Mouse (Mus musculus) stomach, postnatal 0 days (tissue): ENCODE results near the gene Cdh8. TPM values are rescaled to one million over a fixed set of nuclear protein-coding genes. Genes with fewer than 3 reads are reported as not detected.

ENCODE experiments used
- ATAC-seq: fragments of 200-750 bp; cut with Nextera tagmentation; 2 replicates; pipeline ENCODE4 v1.8.0; 2017; ENCODE audit not compliant: low FRiP score, low TSS enrichment
- DNase-seq: peaks from one replicate; pipeline ENCODE4 v3.0.0-alpha.2; 2016; ENCODE audit warnings: low spot score
- H3K27ac ChIP-seq: fragments of 300-500 bp; sonication (generic); replicated peaks from 2 replicates; pipeline ENCODE4 v1.5.1; 2014; ENCODE audit warnings: mild to moderate bottlenecking, control low read depth
- H3K27me3 ChIP-seq: fragments of 300-500 bp; sonication (generic); 2 replicates; pipeline ENCODE4 v1.6.1; 2014; ENCODE audit warnings: low read length; ENCODE audit not compliant: control insufficient read depth, insufficient read depth
- H3K36me3 ChIP-seq: fragments of 300-500 bp; sonication (generic); 2 replicates; pipeline ENCODE4 v1.6.1; 2014; ENCODE audit warnings: low read length, mixed read lengths; ENCODE audit not compliant: control insufficient read depth, insufficient read depth
- H3K4me1 ChIP-seq: fragments of 300-500 bp; sonication (generic); replicated peaks from 2 replicates; pipeline ENCODE4 v1.6.1; 2014; ENCODE audit warnings: antibody characterized with exemption; ENCODE audit not compliant: control insufficient read depth, insufficient read depth
- H3K4me2 ChIP-seq: fragments of 300-500 bp; sonication (generic); replicated peaks from 2 replicates; pipeline ENCODE4 v1.6.1; 2014; ENCODE audit warnings: low read depth, mild to moderate bottlenecking, control low read depth, moderate library complexity
- H3K4me3 ChIP-seq: fragments of 300-500 bp; sonication (generic); 2 replicates; pipeline ENCODE4 v1.5.1; 2014; ENCODE audit warnings: low read depth, low read length, control low read depth
- H3K9ac ChIP-seq: fragments of 300-500 bp; sonication (generic); 2 replicates; pipeline ENCODE4 v1.6.1; 2014; ENCODE audit warnings: mild to moderate bottlenecking, low read length, control low read depth, mixed read lengths
- H3K9me3 ChIP-seq: fragments of 300-500 bp; sonication (generic); 2 replicates; pipeline ENCODE4 v1.6.1; 2016; ENCODE audit warnings: low read length; ENCODE audit not compliant: control insufficient read depth
- CTCF ChIP-seq: IDR thresholded peaks from 2 replicates; pipeline ENCODE4 v1.5.1; 2016; ENCODE audit warnings: antibody characterized with exemption, low read depth, mild to moderate bottlenecking, moderate library complexity
- EP300 ChIP-seq: optimal IDR thresholded peaks from 2 replicates; pipeline ENCODE3; 2016; ENCODE audit warnings: antibody characterized with exemption
- WGBS: fragments of 180-500 bp; shearing (Covaris S2); extraction: QIAGEN DNeasy Blood & Tissue Kit; methylation state at CpG from one replicate; pipeline ENCODE4 v1.1.7; 2014; 5-methylcytosine and 5-hydroxymethylcytosine counted together
- polyA plus RNA-seq: library from polyadenylated mRNA; unstranded; fragments of >200 nt; fragmentation: Nextera tagmentation; extraction: Ambion mirVana; gene quantifications from 2 replicates; pipeline ENCODE4 v1.2.1, GENCODE M21; 2015

The Cdh8 gene
- polyA plus RNA-seq, 1 experiment from 2014 or later: 0.24 TPM

DNA sequence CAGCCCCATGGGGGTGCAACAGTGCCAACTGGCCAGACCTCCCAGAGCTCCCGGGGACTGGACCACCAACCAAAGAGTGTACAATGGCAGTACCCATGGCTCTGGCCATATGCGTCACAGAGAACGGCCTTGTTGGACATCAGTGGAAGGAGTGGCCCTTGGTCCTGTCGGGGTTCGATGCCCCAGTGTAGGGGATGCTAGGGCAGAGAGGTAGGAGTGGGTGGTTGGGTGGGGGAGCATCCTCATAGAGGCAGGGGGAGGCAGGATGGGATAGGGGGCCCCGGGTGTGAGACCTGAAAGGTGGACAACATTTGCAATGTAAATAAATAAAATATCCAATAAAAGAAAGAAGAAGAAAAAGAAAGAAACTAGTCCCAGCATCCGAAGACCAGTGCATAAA, 47.8 kb downstream of the Cdh8 start:
- Histone ChIP-seq H3K36me3 (no peaks in the 10 kb centered on the region), H3K4me2 (no peak overlapping the region), H3K9ac (no peak overlapping the region), H3K27me3 (no peaks in the 10 kb centered on the region), H3K9me3 (no peaks in the 10 kb centered on the region), H3K27ac (no peak overlapping the region), H3K4me1 (no peaks in the 10 kb centered on the region), H3K4me3 (no peak overlapping the region)
- WGBS: 87% methylated on average over 7 of the region's 7 CpGs
- DNase-seq: no peak
- ATAC-seq: no peak
- TF ChIP-seq EP300 (no peak), CTCF (no peak)

DNA sequence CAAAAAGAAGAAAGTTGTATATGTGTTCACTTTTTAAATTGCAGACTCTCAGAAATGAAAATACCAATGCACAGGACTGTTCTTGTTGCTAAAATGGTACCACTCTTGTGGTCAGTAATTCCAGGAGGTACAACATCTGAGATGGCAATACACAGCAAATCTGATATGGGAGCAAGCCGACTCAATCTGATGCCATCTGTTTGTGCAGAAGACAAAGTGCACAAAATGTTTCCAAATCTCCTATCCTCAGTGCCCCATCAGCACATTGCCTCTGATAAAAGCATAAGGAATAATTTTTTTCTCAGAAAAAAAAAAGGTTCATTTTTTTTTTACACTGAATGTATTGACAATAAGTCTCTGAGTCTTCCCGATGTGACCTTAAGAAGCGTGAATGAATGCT, 62.3 kb downstream of the Cdh8 start:
- Histone ChIP-seq H3K4me1 (no peaks in the 10 kb centered on the region), H3K36me3 (no peaks in the 10 kb centered on the region), H3K4me3 (no peak overlapping the region), H3K9me3 (no peaks in the 10 kb centered on the region), H3K27me3 (no peaks in the 10 kb centered on the region), H3K9ac (no peak overlapping the region), H3K27ac (no peak overlapping the region), H3K4me2 (no peak overlapping the region)
- WGBS: 75% methylated on average over 3 of the region's 3 CpGs
- DNase-seq (no peak), ATAC-seq (no peak)
- TF ChIP-seq CTCF: no peak

DNA sequence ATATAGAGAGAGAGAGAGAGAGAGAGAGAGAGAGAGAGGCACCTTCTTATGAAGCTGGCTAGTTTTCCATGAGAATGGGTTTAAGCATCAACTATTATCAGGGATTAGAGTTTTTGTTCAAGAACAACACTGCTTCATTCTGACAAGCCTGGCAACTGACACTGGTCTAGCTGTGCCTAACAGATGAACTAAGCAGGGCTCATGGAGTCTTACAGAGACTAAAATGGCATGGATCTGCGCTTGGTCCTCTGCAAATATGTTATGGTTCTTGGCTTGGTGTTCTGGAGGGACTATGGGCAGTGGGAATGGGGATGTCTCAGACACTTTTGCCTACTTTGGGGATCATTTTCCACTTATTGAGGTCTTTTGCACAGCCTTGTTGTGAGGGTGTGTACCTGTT, 63.0 kb downstream of the Cdh8 start:
- no peaks in the 10 kb centered on the region for H3K4me1 ChIP-seq
- no peaks in the 10 kb centered on the region for H3K27me3 ChIP-seq
- WGBS: 84% methylated on average over 1 of the region's 1 CpGs
- DNase-seq (no peak), ATAC-seq (no peak)
- H3K4me2 ChIP-seq: no peak overlapping the region
- H3K9me3 ChIP-seq: no peaks in the 10 kb centered on the region
- H3K27ac ChIP-seq: no peak overlapping the region
- H3K9ac ChIP-seq: no peak overlapping the region
- TF ChIP-seq EP300: no peak
- no peak for TF ChIP-seq CTCF
- no peak overlapping the region for H3K4me3 ChIP-seq
- no peaks in the 10 kb centered on the region for H3K36me3 ChIP-seq

DNA sequence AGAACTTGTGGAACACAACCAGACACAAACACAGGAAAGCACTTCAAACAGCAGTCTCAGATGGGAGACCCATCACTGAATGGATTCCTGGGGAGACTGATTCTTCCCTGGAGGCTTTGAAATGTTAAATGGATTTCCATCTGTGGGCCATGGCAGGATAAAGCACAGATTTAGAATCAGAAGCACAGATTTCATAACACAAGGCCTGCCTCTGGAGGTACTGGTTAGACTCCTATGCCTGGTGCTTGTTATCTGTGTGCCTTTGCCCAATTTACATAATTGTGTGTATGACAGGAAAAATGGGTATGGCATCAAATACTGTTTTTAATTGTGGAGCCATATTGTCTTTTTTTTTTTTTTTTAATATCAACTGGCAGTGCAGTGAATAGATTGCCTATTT, 66.8 kb downstream of the Cdh8 start:
- TF ChIP-seq EP300 (no peak), CTCF (no peak)
- no peak overlapping the region for H3K9ac ChIP-seq
- no peaks in the 10 kb centered on the region for H3K27me3 ChIP-seq
- no peak overlapping the region for H3K4me3 ChIP-seq
- no peak overlapping the region for H3K27ac ChIP-seq
- no peaks in the 10 kb centered on the region for H3K36me3 ChIP-seq
- DNase-seq (no peak), ATAC-seq (no peak)
- H3K4me2 ChIP-seq: no peak overlapping the region
- no peaks in the 10 kb centered on the region for H3K9me3 ChIP-seq
- no peaks in the 10 kb centered on the region for H3K4me1 ChIP-seq

DNA sequence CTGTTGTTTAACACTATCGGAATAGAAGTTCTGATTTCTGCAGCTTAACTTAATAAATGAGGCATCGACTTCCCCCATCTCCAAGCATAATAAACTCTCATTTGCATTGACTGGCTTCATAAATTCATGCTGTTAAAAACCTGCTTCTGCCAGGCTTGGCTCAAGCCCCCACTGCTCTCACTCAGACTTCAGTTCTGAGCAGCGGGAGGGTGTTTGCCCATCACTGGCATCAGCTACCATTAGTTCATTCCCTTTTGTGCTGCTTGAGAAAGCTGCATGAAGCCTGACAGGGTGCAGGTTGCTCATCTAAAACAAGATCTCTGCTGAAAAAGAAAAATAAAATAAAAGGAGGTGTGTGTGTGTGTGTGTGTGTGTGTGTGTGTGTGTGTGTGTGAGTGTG, 67.7 kb downstream of the Cdh8 start:
- H3K27me3 ChIP-seq: no peaks in the 10 kb centered on the region
- no peak overlapping the region for H3K27ac ChIP-seq
- DNase-seq: no peak
- H3K4me1 ChIP-seq: no peaks in the 10 kb centered on the region
- no peak for ATAC-seq
- H3K4me2 ChIP-seq: no peak overlapping the region
- no peaks in the 10 kb centered on the region for H3K9me3 ChIP-seq
- no peaks in the 10 kb centered on the region for H3K36me3 ChIP-seq
- H3K4me3 ChIP-seq: no peak overlapping the region
- WGBS: 76% methylated on average over 3 of the region's 3 CpGs
- H3K9ac ChIP-seq: no peak overlapping the region
- TF ChIP-seq EP300 (no peak), CTCF (no peak)

DNA sequence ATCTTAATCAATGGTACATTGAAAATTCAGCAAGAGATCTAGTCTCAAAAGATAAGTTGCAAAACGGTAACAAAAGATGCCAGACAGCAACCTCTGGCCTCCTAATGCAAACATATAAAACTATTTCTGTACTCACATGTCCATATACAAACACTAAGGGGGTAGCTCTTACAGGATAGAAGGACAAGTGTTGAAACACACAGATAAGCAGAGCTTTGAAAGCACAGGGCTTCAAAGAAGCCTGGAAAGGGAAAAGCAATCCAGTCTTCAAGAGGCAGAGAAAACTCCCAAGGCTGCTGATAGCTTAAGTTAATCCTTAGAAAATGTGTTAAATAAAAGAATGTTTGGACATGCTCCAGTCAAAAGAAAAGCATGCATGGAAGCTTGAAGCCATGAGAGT, 77.0 kb downstream of the Cdh8 start:
- H3K4me3 ChIP-seq: no peak overlapping the region
- no peak overlapping the region for H3K9ac ChIP-seq
- 11% methylated on average over 1 of the region's 1 CpGs for WGBS
- DNase-seq: no peak
- TF ChIP-seq EP300: no peak
- H3K9me3 ChIP-seq: no peaks in the 10 kb centered on the region
- no peaks in the 10 kb centered on the region for H3K27me3 ChIP-seq
- no peak for ATAC-seq
- H3K36me3 ChIP-seq: no peaks in the 10 kb centered on the region
- H3K27ac ChIP-seq: no peak overlapping the region
- H3K4me1 ChIP-seq: no peaks in the 10 kb centered on the region
- H3K4me2 ChIP-seq: no peak overlapping the region

DNA sequence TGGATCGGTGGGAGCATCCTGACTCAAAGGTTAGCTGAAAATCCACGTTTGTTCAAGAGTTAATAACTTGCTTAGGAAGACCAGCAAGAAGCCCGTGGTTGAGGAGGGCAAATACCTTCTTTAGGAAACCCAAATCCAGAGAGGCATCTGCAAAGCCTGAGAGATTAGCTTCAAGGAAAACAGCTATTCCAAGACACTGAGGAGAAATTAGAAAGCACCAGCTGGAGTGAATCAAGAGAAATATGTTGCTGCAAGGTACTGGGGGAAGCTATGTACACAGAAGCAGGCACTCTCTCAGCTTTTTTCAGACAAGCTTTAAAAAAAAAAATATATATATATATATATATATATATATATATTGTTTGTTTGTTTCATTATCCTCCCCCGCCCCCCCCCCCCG, 88.7 kb downstream of the Cdh8 start:
- no peak overlapping the region for H3K4me2 ChIP-seq
- ATAC-seq: no peak
- no peaks in the 10 kb centered on the region for H3K36me3 ChIP-seq
- H3K4me3 ChIP-seq: no peak overlapping the region
- no peaks in the 10 kb centered on the region for H3K27me3 ChIP-seq
- 54% methylated on average over 5 of the region's 5 CpGs for WGBS
- H3K9me3 ChIP-seq: no peaks in the 10 kb centered on the region
- no peak overlapping the region for H3K27ac ChIP-seq
- no peaks in the 10 kb centered on the region for H3K4me1 ChIP-seq
- DNase-seq: no peak
- TF ChIP-seq EP300 (no peak), CTCF (no peak)
- H3K9ac ChIP-seq: no peak overlapping the region
